Mouse (Mus musculus) hindbrain, embryonic 15.5 days (tissue): ENCODE results near the gene Fance. TPM values are rescaled to one million over a fixed set of nuclear protein-coding genes. Genes with fewer than 3 reads are reported as not detected.
A peak's percentile ranks its signal among the peaks of the same experiment; 100 is the strongest.

Experiments used
- ATAC-seq: fragments of 200-750 bp; cut with Nextera tagmentation; 2 replicates; pipeline ENCODE4 v1.8.0; 2017; ENCODE audit warnings: low read depth, moderate number of reproducible peaks, moderate TSS enrichment; ENCODE audit not compliant: low FRiP score
- H3K27ac ChIP-seq: fragments of 300-500 bp; sonication (generic); replicated peaks from 2 replicates; pipeline ENCODE4 v1.5.1; 2015; ENCODE audit warnings: mild to moderate bottlenecking, inconsistent platforms
- H3K27me3 ChIP-seq: fragments of 300-500 bp; sonication (generic); 2 replicates; pipeline ENCODE4 v1.6.1; 2015; ENCODE audit warnings: control low read depth, inconsistent platforms
- H3K36me3 ChIP-seq: fragments of 300-500 bp; sonication (generic); 2 replicates; pipeline ENCODE4 v1.6.1; 2015; ENCODE audit warnings: control low read depth, inconsistent platforms
- H3K4me1 ChIP-seq: fragments of 300-500 bp; sonication (generic); replicated peaks from 2 replicates; pipeline ENCODE4 v1.6.1; 2015; ENCODE audit warnings: control low read depth, inconsistent platforms
- H3K4me2 ChIP-seq: fragments of 300-500 bp; sonication (generic); 2 replicates; pipeline ENCODE4 v1.6.1; 2015; ENCODE audit warnings: moderate library complexity, mild to moderate bottlenecking, inconsistent platforms
- H3K4me3 ChIP-seq: fragments of 300-500 bp; sonication (generic); 2 replicates; pipeline ENCODE4 v1.5.1; 2015; ENCODE audit warnings: mild to moderate bottlenecking, inconsistent platforms
- H3K9ac ChIP-seq: fragments of 300-500 bp; sonication (generic); 2 replicates; pipeline ENCODE4 v1.6.1; 2015; ENCODE audit warnings: inconsistent platforms
- H3K9me3 ChIP-seq: fragments of 300-500 bp; sonication (generic); 2 replicates; pipeline ENCODE4 v1.6.1; 2016; ENCODE audit warnings: control low read depth, inconsistent platforms
- WGBS: fragments of 180-500 bp; shearing (Covaris S2); methylation state at CpG from one replicate; pipeline ENCODE4 v1.1.7; 2015; 5-methylcytosine and 5-hydroxymethylcytosine counted together
- polyA plus RNA-seq: library from polyadenylated mRNA; unstranded; fragments of >200 nt; fragmentation: Nextera tagmentation; extraction: Ambion mirVana; gene quantifications from 2 replicates; pipeline ENCODE4 v1.2.1, GENCODE M21; 2015

Fance gene
- polyA plus RNA-seq, 1 experiment from 2014 or later, result 25.5 TPM

DNA sequence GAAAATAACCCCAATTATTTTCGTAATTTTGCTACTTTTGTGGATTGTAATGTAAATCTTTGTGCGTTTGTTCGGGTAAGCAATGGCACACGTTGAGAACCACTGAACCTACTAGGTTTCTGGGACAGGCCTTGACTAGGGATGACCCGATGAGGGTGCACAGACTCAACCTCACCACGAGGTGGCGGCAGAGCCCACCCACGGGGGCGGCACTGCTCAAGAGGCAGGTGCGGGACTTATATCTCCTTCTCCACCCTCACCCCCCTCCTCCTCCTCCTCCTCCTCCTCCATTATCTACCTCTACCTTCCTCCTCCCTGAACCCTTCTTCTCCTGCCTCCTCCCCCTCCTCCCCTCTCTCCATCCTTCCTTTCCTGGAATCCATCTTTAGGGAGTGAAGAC, 60.5 kb downstream of the Fance start:
- ATAC-seq, result no peak
- Histone ChIP-seq H3K9ac (no peak overlapping the region), H3K27me3 (peaks cover 30% of the 10 kb centered on the region), H3K4me1 (no peaks in the 10 kb centered on the region), H3K4me2 (no peak overlapping the region), H3K27ac (no peak overlapping the region), H3K36me3 (no peaks in the 10 kb centered on the region), H3K9me3 (no peaks in the 10 kb centered on the region), H3K4me3 (no peak overlapping the region)
- 12% methylated on average over 10 of the region's 10 CpGs for WGBS

DNA sequence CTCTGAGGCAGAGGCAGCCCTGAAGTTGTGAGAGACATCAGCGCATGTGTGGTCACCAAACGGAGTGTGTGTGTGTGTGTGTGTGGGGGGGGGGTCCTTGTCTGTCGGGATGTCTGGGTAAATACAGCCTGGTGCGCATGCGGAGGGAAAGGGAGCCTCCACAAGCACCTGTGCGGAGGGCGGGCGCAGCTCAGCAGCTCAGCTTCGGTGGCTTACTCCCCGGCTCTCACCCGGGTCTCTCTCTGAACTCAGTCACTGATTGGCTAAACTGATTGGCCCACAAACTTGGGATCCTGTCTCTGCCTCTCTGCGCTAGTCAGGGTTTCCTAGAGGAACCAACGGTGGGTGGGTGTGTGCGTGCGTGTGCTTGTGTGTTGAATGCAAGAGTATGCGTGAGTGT, 61.2 kb downstream of the Fance start:
- Histone ChIP-seq H3K36me3 (no peaks in the 10 kb centered on the region), H3K4me3 (no peak overlapping the region), H3K4me2 (peak overlapping the region; percentile 28; the same call in 1 of the 2 replicates), H3K9me3 (no peaks in the 10 kb centered on the region), H3K9ac (no peak overlapping the region), H3K4me1 (no peaks in the 10 kb centered on the region), H3K27ac (no peak overlapping the region), H3K27me3 (peaks cover 30% of the 10 kb centered on the region)
- WGBS, result 20% methylated on average over 16 of the region's 16 CpGs
- ATAC-seq, result peak; percentile 30; the same call in 1 of the 2 replicates

DNA sequence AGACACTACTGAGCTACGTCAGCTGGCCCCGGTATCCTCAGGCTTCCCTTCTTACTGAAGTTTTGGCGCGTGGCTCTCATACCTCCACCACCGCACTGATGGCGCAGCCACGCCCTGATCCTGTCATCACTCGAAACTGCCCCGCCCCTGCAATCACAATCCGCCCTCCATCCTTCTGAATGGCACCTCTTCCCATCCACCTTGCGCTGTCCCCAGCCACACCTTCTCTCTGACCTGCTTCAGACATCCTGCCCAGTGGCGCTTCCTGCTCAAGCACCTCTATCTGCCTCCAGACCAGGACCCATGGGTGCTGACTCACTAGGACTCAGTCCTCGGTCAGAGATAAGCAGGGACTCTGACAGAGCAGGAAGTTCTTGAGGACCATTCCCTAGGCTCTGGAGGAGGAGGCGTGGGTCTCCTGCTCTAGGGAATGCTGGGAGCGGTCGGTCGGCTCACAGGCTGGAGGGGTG, 62.3 kb downstream of the Fance start:
- Histone ChIP-seq H3K27me3 (peaks cover 30% of the 10 kb centered on the region), H3K36me3 (no peaks in the 10 kb centered on the region), H3K4me2 (no peak overlapping the region), H3K9ac (no peak overlapping the region), H3K9me3 (no peaks in the 10 kb centered on the region), H3K4me1 (no peaks in the 10 kb centered on the region), H3K4me3 (no peak overlapping the region), H3K27ac (no peak overlapping the region)
- ATAC-seq, result no peak
- WGBS, result 16% methylated on average over 17 of the region's 17 CpGs

Other genes with a start within 250 kb of the Fance start
- 1.5 TPM in 2 replicates for gene Tcp11, start 232.9 kb upstream of the Fance start, polyA plus RNA-seq
- gene Scube3, start 171.4 kb upstream of the Fance start, polyA plus RNA-seq, result 3.7 and 4.4 TPM in 2 replicates
- 48.1 and 53.1 TPM in 2 replicates for gene Zfp523, start 136.4 kb upstream of the Fance start, polyA plus RNA-seq
- 6.4 and 8.9 TPM in 2 replicates for gene Def6, start 105.7 kb upstream of the Fance start, polyA plus RNA-seq
- 1.8 and 2.2 TPM in 2 replicates for gene Ppard, start 80.8 kb upstream of the Fance start, polyA plus RNA-seq
- gene Rpl10a, start 15.0 kb downstream of the Fance start, polyA plus RNA-seq, result 318 and 325 TPM in 2 replicates
- gene Tead3, start 37.3 kb downstream of the Fance start, polyA plus RNA-seq, result 1.8 and 2.7 TPM in 2 replicates
- gene Tulp1, start 51.7 kb downstream of the Fance start, polyA plus RNA-seq, result 1.5 and 1.7 TPM in 2 replicates
- gene Fkbp5, start 204.0 kb downstream of the Fance start, polyA plus RNA-seq, result 31.5 and 32.5 TPM in 2 replicates
- not detected in 2 replicates for gene Armc12, start 217.3 kb downstream of the Fance start, polyA plus RNA-seq
- not detected in 2 replicates for gene Clpsl2, start 235.9 kb downstream of the Fance start, polyA plus RNA-seq
- gene Clps, start 247.2 kb downstream of the Fance start, polyA plus RNA-seq, result 0.44 and 0.47 TPM in 2 replicates